28 mouse cellular contexts compared by ENCODE assay signal in the genomic region with DNA sequence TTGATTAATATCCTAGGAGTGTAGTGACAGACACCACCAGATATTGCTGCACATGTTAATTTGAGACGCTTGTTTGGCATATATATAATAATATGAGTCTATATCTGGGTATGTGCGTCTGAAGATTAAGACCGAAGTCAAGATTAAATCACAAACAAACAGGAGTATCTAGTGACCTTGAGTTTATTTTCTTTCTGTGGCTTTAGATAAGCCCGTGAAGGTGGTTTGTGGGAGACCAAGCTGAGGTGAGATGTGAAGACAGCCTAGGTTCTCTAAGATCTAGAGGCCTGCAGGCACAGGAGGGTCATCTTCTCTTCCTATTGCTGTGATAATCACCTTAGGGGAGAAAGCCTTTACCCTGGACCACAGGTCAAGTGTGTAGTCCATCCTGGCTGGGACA. TPM values are rescaled to one million over a fixed set of nuclear protein-coding genes. Genes with fewer than 3 reads are reported as not detected.
DNase-seq lines count a peak whose midpoint lies in the region; ATAC-seq and TF ChIP-seq lines count a peak whose summit lies in the region.
"Had no signal": no experiment of that assay in that cellular context is flagged by ENCODE, and none has a peak within 500 bp of the region (broad histone marks: within the 10 kb centered on the region; RNA-seq: fewer than 3 reads in every experiment).

No protein-coding gene starts in this region.

- H3K9ac ChIP-seq in heart, embryonic 13.5 days, result 0 out of 2 replicates have a peak overlapping the region, but pooled peaks have one; percentile 13
- H3K9ac ChIP-seq in liver, embryonic 15.5 days, result peak overlapping the region; percentile 40; the same call in 1 of the 2 replicates
- H3K9ac ChIP-seq: embryonic facial prominence, embryonic 15.5 days; forebrain, embryonic 15.5 days; kidney, embryonic 15.5 days; limb, embryonic 13.5 days had no signal

- no peak for TF ChIP-seq CTCF in G1E (IDR thresholded peaks at IDR 0.05; ENCODE audit: low read depth, low read length)

- peak overlapping the region; percentile 59 for H3K4me2 ChIP-seq in heart, embryonic 13.5 days
- peak overlapping the region; percentile 81 for H3K4me2 ChIP-seq in liver, embryonic 15.5 days
- H3K4me2 ChIP-seq: embryonic facial prominence, embryonic 15.5 days; forebrain, embryonic 15.5 days; kidney, embryonic 15.5 days; limb, embryonic 13.5 days had no signal

- H3K36me3 ChIP-seq in heart, embryonic 13.5 days, result no peaks in the 10 kb centered on the region
- H3K36me3 ChIP-seq in G1E (replicated peaks), result peaks cover 5% of the 10 kb centered on the region
- 0 out of 2 replicates have a peak, but pooled peaks cover 4% of the 10 kb centered on the region for H3K36me3 ChIP-seq in liver, embryonic 15.5 days (replicated peaks)
- H3K36me3 ChIP-seq: embryonic facial prominence, embryonic 10.5 days; embryonic facial prominence, embryonic 15.5 days; forebrain, embryonic 15.5 days; hindbrain, embryonic 10.5 days; kidney, embryonic 15.5 days; limb, embryonic 13.5 days had no signal

- WGBS in heart, embryonic 13.5 days, result 56% methylated on average over 4 of the region's 4 CpGs
- 13% methylated on average over 4 of the region's 4 CpGs for WGBS in liver, embryonic 15.5 days (ENCODE audit: insufficient replicate concordance)

- no peak for DNase-seq in heart, postnatal 14 days
- DNase-seq in 416B (ENCODE audit: low read depth), result peak; percentile 69
- DNase-seq in G1E (ENCODE audit: low spot score), result peak; percentile 58
- DNase-seq in frontal cortex, postnatal 25 days (ENCODE audit: low spot score in 2 of 2), result no peak
- no peak for DNase-seq in gastrocnemius, postnatal 36 days
- DNase-seq: adrenal gland, adult 2 months; B cell, adult 2 months; cerebellum, adult 2 months; cerebellum, postnatal 14 days; kidney, adult 18-20 months; kidney, postnatal 4 days; lung, adult 2 months; lung, postnatal 10 days; right cerebral cortex, adult 18-20 months; spleen, adult 18-20 months; thymus, postnatal 36 days had no signal

- no peak overlapping the region for H3K27ac ChIP-seq in heart, embryonic 13.5 days (replicated peaks)
- peak overlapping the region; percentile 94 for H3K27ac ChIP-seq in liver, embryonic 15.5 days (replicated peaks)
- H3K27ac ChIP-seq: embryonic facial prominence, embryonic 10.5 days; embryonic facial prominence, embryonic 15.5 days; forebrain, embryonic 15.5 days; hindbrain, embryonic 10.5 days; kidney, embryonic 15.5 days; limb, embryonic 13.5 days; macrophage had no signal

- ATAC-seq in heart, embryonic 13.5 days (ENCODE audit: extremely low read depth, insufficient number of reproducible peaks, low FRiP score, low TSS enrichment), result no peak
- ATAC-seq in G1E (ENCODE audit: extremely low read depth, insufficient number of reproducible peaks, low FRiP score, poor library complexity, severe bottlenecking), result peak; percentile 81
- no peak for ATAC-seq in liver, embryonic 15.5 days (ENCODE audit: insufficient read depth)
- ATAC-seq: forebrain, embryonic 15.5 days; hindbrain, embryonic 16.5 days; midbrain, embryonic 16.5 days had no signal

- intact Hi-C loops in heart, postnatal 14 days (cut with DNase I), result no loop called here
- intact Hi-C loops in gastrocnemius, postnatal 36 days (cut with DNase I), result no loop called here

- peak overlapping the region; percentile 21 for H3K4me3 ChIP-seq in heart, embryonic 13.5 days
- H3K4me3 ChIP-seq in G1E (ENCODE audit: low read depth, low read length), result peak overlapping the region; percentile 58; the same call in 1 of the 2 replicates
- peak overlapping the region; percentile 14; the same call in 1 of the 2 replicates for H3K4me3 ChIP-seq in liver, embryonic 15.5 days (replicated peaks)
- H3K4me3 ChIP-seq: embryonic facial prominence, embryonic 10.5 days; embryonic facial prominence, embryonic 15.5 days; forebrain, embryonic 15.5 days; hindbrain, embryonic 10.5 days; kidney, embryonic 15.5 days; limb, embryonic 13.5 days had no signal

- H3K9me3 ChIP-seq in heart, embryonic 13.5 days, result no peaks in the 10 kb centered on the region
- no peaks in the 10 kb centered on the region for H3K9me3 ChIP-seq in G1E (replicated peaks)
- H3K9me3 ChIP-seq in liver, embryonic 15.5 days (replicated peaks), result no peaks in the 10 kb centered on the region
- H3K9me3 ChIP-seq: embryonic facial prominence, embryonic 10.5 days; embryonic facial prominence, embryonic 15.5 days; forebrain, embryonic 15.5 days; hindbrain, embryonic 10.5 days; kidney, embryonic 15.5 days; limb, embryonic 13.5 days had no signal

- peaks cover 84% of the 10 kb centered on the region for H3K4me1 ChIP-seq in heart, embryonic 13.5 days
- H3K4me1 ChIP-seq in G1E (ENCODE audit: insufficient read depth, low read depth, low read length), result peaks cover 75% of the 10 kb centered on the region
- H3K4me1 ChIP-seq in liver, embryonic 15.5 days (replicated peaks), result peaks cover 99% of the 10 kb centered on the region

- H3K27me3 ChIP-seq in heart, embryonic 13.5 days (replicated peaks), result no peaks in the 10 kb centered on the region
- H3K27me3 ChIP-seq in G1E (ENCODE audit: insufficient read depth, low read length), result 0 out of 2 replicates have a peak, but pooled peaks cover 2% of the 10 kb centered on the region
- H3K27me3 ChIP-seq in liver, embryonic 15.5 days, result no peaks in the 10 kb centered on the region
- H3K27me3 ChIP-seq: CH12.LX; embryonic facial prominence, embryonic 15.5 days; forebrain, embryonic 15.5 days; kidney, embryonic 15.5 days; limb, embryonic 13.5 days had no signal

RNA-seq across cellular contexts. Expression of gene Bach1, which starts 8.6 kb away (rescaled TPM):
- polyA plus RNA-seq in heart, embryonic 13.5 days (2015; fragmentation: Nextera tagmentation; extraction: Ambion mirVana), result 9.2 and 9.5 TPM in 2 replicates
- 10 to 100 TPM; 32.5 to 34.0 TPM for total RNA-seq in heart, postnatal 14 days (2021)
- total RNA-seq in G1E (2014; fragmentation: Nextera tagmentation), result 15.7 and 16.2 TPM in 2 replicates
- total RNA-seq in G1E (2017), result 31.5 and 32.5 TPM in 2 replicates
- polyA plus RNA-seq in G1E (2012), result 3.8 and 4.9 TPM in 2 replicates
- 6.5 and 6.9 TPM in 2 replicates for polyA plus RNA-seq in liver, embryonic 15.5 days (2015; fragmentation: Nextera tagmentation; extraction: Ambion mirVana)
- 10 to 100 TPM; 19.0 to 22.1 TPM for total RNA-seq in gastrocnemius, postnatal 36 days (2021)

Comparison
In these comparisons a context has a peak if more than half of its experiments do, and no peak if none do; other contexts are left out.
1. DNase-seq: peak in 416B (single experiment) and G1E (single experiment); none in heart, postnatal 14 days (0 of 2), frontal cortex, postnatal 25 days (0 of 2) and gastrocnemius, postnatal 36 days (0 of 2).
2. Peak in every context shown above with its lines, with median percentiles within 50 percentile points of each other: H3K4me3 ChIP-seq.